Mouse (Mus musculus) myocyte (in vitro differentiated cells): ENCODE results near the gene Runx3.

Experiments
- CEBPB ChIP-seq: IDR thresholded peaks from 2 replicates; pipeline ENCODE4 v1.6.1; 2011; ENCODE audit warnings: mild to moderate bottlenecking, moderate library complexity; ENCODE audit not compliant: poor library complexity, insufficient read depth, severe bottlenecking
- E2F4 ChIP-seq: IDR thresholded peaks from one replicate; pipeline ENCODE4 v1.6.1; 2011; ENCODE audit warnings: mild to moderate bottlenecking, control low read depth, moderate library complexity; ENCODE audit not compliant: insufficient read depth
- MAX ChIP-seq: IDR thresholded peaks from one replicate; pipeline ENCODE4 v1.6.1; 2011; ENCODE audit warnings: low read depth, mild to moderate bottlenecking, control low read depth
- MYOD1 ChIP-seq, 3 experiments: IDR thresholded peaks; one replicate each; pipeline ENCODE4 v1.6.1; 2011; ENCODE audit warnings: control low read depth in 2 of 3, low read depth in 2 of 3, mild to moderate bottlenecking in 2 of 3, moderate library complexity in 1 of 3; ENCODE audit not compliant: insufficient read length in 2 of 3, control insufficient read depth in 1 of 3
- MYOG ChIP-seq, 3 experiments: IDR thresholded peaks; one replicate each; pipeline ENCODE4 v1.6.1; 2011; ENCODE audit warnings: control low read depth in 2 of 3, low read depth in 2 of 3, mild to moderate bottlenecking in 2 of 3; ENCODE audit not compliant: insufficient read length in 2 of 3, control insufficient read depth in 1 of 3, insufficient read depth in 1 of 3
- POLR2A ChIP-seq: IDR thresholded peaks from one replicate; pipeline ENCODE4 v1.6.1; 2011; ENCODE audit warnings: low read depth, mild to moderate bottlenecking, control low read depth, moderate library complexity; ENCODE audit not compliant: insufficient read length
- POLR2AphosphoS2 ChIP-seq: IDR thresholded peaks from one replicate; pipeline ENCODE4 v1.6.1; 2011; ENCODE audit warnings: low read depth, control low read depth; ENCODE audit not compliant: insufficient read length
- REST ChIP-seq: IDR thresholded peaks from one replicate; pipeline ENCODE4 v1.6.1; 2011; ENCODE audit warnings: mild to moderate bottlenecking, control low read depth, moderate library complexity; ENCODE audit not compliant: insufficient read depth, insufficient read length
- SRF ChIP-seq: IDR thresholded peaks from one replicate; pipeline ENCODE4 v1.6.1; 2011; ENCODE audit warnings: low read depth; ENCODE audit not compliant: control insufficient read depth, insufficient read length
- TCF12 ChIP-seq: IDR thresholded peaks from one replicate; pipeline ENCODE4 v1.6.1; 2011; ENCODE audit warnings: mild to moderate bottlenecking, control low read depth; ENCODE audit not compliant: poor library complexity, insufficient read depth, severe bottlenecking
- TCF3 ChIP-seq: IDR thresholded peaks from one replicate; pipeline ENCODE4 v1.6.1; 2011; ENCODE audit warnings: low read depth, control low read depth; ENCODE audit not compliant: insufficient read length
- USF1 ChIP-seq: IDR thresholded peaks from one replicate; pipeline ENCODE4 v1.6.1; 2011; ENCODE audit warnings: low read depth, mild to moderate bottlenecking, control low read depth, moderate library complexity

DNA sequence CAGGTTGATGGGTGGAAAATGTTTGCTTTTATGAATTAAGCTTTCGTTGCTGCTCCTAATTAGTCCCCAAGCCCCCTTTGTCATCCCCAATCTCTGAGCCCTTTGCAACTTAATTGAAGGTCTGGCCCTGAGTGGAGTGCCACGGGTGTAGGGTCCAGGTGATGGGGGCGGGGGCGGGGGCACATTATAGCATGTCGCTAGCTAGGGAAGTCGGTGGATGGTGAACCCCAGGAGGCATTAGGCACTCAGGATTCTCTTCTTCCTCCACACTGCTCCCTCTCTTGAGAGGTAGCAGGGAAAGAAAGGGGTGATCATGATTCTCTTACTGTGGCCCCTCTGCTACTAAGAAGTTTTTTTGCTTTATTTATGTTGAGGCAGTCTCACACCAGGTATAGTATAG lies 36.1 kb downstream of the Runx3 start:
- TF ChIP-seq POLR2A (no peak), USF1 (no peak), CEBPB (no peak), MYOD1 (IDR thresholded peaks at IDR 0.05; ENCODE audit: control insufficient read depth in 1 of 3, insufficient read length in 2 of 3, low read depth in 2 of 3) (no peak), SRF (no peak), MAX (no peak), E2F4 (no peak), TCF12 (no peak), TCF3 (no peak), MYOG (IDR thresholded peaks at IDR 0.05; ENCODE audit: control insufficient read depth in 1 of 3, insufficient read depth in 1 of 3, insufficient read length in 2 of 3, low read depth in 2 of 3) (no peak), REST (no peak), POLR2AphosphoS2 (no peak)
